Mouse (Mus musculus) right cerebral cortex, adult 2 months (tissue): ENCODE results near the gene Uspl1.
A peak's percentile ranks its signal among the peaks of the same experiment; 100 is the strongest.
"Not testable (repeated sequence)": the region's sequence is repeated elsewhere in the genome, so short reads cannot be mapped to it uniquely, and the experiment has no call there.

Experiments
- DNase-seq, 2 experiments: peaks; one replicate each; pipeline ENCODE4 v3.0.0; 2021 to 2022; ENCODE audit warnings: low spot score in 2 of 2

The Uspl1 gene

GRCm38 (mm10) chr5:149184104-149184843, at the start of gene Uspl1, which contains the start of gene Hmgb1:
Uspl1 (plus strand) TSS chr5:149184350.
Hmgb1 (minus strand) TSS chr5:149184489.
- peak; percentile 98 for DNase-seq

- DNase-seq, result no peak
These were observed 49.2 kb upstream of the Uspl1 start for GRCm38 (mm10) chr5:149134751-149135454.

GRCm38 (mm10) chr5:149135455-149136354, 48.4 kb upstream of the Uspl1 start:
- no peak for DNase-seq

GRCm38 (mm10) chr5:149136933-149137365, 47.2 kb upstream of the Uspl1 start:
- DNase-seq, result no peak

- no peak for DNase-seq
These were observed 46.7 kb upstream of the Uspl1 start for GRCm38 (mm10) chr5:149137447-149137846.

- DNase-seq, result not testable (repeated sequence)
These were observed 46.1 kb upstream of the Uspl1 start for GRCm38 (mm10) chr5:149138087-149138486.

- DNase-seq, result no peak
These were observed 43.8 kb upstream of the Uspl1 start for GRCm38 (mm10) chr5:149140336-149140735.

GRCm38 (mm10) chr5:149141155-149141554, 43.0 kb upstream of the Uspl1 start:
- not testable (repeated sequence) for DNase-seq

GRCm38 (mm10) chr5:149143766-149144375, 40.3 kb upstream of the Uspl1 start:
- DNase-seq, result peak; percentile 81 to 85

- no peak for DNase-seq
These were observed 37.5 kb upstream of the Uspl1 start for GRCm38 (mm10) chr5:149146691-149147090.

GRCm38 (mm10) chr5:149147386-149148000, 36.7 kb upstream of the Uspl1 start:
- no peak for DNase-seq

- DNase-seq, result no peak
These were observed 33.3 kb upstream of the Uspl1 start for GRCm38 (mm10) chr5:149150882-149151281.

GRCm38 (mm10) chr5:149152063-149152773, 31.9 kb upstream of the Uspl1 start:
- peak in 1 of 2 experiments; percentile 16 for DNase-seq

- DNase-seq, result no peak
These were observed 31.4 kb upstream of the Uspl1 start for GRCm38 (mm10) chr5:149152774-149153155.

GRCm38 (mm10) chr5:149156886-149157563, 27.1 kb upstream of the Uspl1 start:
- DNase-seq, result no peak

GRCm38 (mm10) chr5:149159021-149159420, 25.1 kb upstream of the Uspl1 start:
- DNase-seq, result no peak

GRCm38 (mm10) chr5:149160469-149160868, 23.7 kb upstream of the Uspl1 start:
- DNase-seq, result no peak

- DNase-seq, result no peak
These were observed 21.3 kb upstream of the Uspl1 start for GRCm38 (mm10) chr5:149162890-149163289.

- DNase-seq, result no peak
These were observed 19.3 kb upstream of the Uspl1 start for GRCm38 (mm10) chr5:149164881-149165280.

- no peak for DNase-seq
These were observed 18.1 kb upstream of the Uspl1 start for GRCm38 (mm10) chr5:149166011-149166410.
